Mouse (Mus musculus) c-Kit-positive CD71-positive TER-119-negative erythroid progenitor cells, embryonic 14.5 days (primary cell): ENCODE data around the gene Pdlim5.
"Not testable (repeated sequence)": the region's sequence is repeated elsewhere in the genome, so short reads cannot be mapped to it uniquely, and the experiment has no call there.

Experiments
- DNase-seq: peaks from one replicate; pipeline ENCODE4 v3.0.0-alpha.2; 2013; ENCODE audit warnings: low read depth

Gene Pdlim5

GRCm38 (mm10) chr3:142274993-142275392, 120.5 kb downstream of the Pdlim5 start:
- no peak for DNase-seq

DNA sequence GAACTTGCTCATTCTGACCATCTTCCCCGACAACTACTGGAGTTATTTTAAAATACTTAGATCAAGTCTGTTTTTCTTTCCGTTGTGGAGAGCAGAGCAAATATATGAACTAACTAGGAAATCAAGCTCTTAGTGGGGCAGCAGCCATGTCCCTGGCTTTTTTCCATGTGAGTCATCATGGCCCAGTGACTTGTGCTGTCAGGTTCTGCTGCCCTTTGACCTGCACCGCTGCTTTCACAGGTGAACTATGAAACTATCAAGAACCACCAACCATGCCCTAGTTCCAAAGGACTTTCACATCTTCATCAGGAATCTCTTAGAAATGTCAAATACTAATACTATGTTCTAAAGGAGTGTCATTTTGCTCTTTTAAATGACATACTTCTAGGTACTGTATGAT, 121.0 kb downstream of the Pdlim5 start:
- no peak for DNase-seq

DNA sequence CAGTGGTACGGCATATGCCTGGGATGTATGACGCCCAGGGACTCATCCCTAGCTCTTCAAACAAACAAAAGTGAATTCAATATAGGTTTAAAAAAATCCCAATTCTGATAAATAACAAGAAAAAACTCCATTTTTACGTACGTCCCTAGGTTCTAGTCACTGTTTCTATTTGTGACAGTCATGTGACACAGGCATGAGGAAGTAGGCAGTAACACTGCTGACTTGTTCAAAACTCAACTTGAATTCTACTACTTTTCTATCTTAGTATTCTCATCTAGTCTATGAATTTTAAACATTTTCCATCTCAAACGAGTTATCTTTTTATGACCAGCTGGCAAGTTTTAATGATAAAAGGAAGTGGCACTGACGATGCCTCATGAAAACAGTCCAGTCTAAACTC, 122.2 kb downstream of the Pdlim5 start:
- no peak for DNase-seq

- DNase-seq = no peak
Observed at GRCm38 (mm10) chr3:142256371-142256770, 139.1 kb downstream of the Pdlim5 start.

- DNase-seq = no peak
Observed at GRCm38 (mm10) chr3:142252086-142252485, 143.4 kb downstream of the Pdlim5 start.

DNA sequence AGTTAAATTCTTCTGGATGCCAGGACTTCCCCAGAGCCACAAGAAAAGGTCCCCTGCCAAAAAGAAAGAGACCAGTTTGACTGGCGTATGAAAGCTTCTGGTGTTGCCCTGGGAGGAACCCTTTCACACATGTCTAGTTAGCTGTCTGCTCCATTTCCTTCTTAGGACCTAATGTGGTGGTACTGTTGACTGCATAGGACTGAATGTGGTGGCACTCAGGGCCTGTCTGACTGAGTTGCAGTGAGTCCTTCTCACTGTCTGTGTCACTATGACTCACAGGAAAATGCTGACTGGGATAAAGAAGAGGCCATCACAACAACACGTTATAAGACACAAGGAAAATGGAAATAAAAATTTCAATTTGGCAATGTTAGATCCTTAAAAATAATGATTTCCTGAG, 146.0 kb downstream of the Pdlim5 start:
- DNase-seq = no peak

- DNase-seq = no peak
Observed at GRCm38 (mm10) chr3:142243263-142243662, 152.2 kb downstream of the Pdlim5 start.

DNA sequence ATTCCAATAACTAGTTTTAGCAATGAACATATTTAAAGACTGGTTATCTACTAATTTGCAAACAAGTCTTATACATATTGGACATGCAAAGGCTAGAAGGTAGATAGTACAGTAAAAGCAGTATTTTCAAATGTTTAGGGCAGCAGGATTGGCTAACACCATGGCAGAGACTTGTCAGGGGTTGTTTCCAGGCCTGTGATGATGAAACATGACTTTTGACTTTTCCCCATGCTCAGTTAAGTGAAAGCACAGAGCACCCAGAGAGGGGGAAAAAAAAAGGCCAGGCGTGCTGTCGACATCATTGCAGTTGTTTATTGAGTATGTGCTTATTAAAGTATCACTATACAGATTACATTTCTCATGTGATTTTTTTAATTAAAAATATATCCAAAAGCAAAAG, 156.2 kb downstream of the Pdlim5 start:
- DNase-seq = no peak

DNA sequence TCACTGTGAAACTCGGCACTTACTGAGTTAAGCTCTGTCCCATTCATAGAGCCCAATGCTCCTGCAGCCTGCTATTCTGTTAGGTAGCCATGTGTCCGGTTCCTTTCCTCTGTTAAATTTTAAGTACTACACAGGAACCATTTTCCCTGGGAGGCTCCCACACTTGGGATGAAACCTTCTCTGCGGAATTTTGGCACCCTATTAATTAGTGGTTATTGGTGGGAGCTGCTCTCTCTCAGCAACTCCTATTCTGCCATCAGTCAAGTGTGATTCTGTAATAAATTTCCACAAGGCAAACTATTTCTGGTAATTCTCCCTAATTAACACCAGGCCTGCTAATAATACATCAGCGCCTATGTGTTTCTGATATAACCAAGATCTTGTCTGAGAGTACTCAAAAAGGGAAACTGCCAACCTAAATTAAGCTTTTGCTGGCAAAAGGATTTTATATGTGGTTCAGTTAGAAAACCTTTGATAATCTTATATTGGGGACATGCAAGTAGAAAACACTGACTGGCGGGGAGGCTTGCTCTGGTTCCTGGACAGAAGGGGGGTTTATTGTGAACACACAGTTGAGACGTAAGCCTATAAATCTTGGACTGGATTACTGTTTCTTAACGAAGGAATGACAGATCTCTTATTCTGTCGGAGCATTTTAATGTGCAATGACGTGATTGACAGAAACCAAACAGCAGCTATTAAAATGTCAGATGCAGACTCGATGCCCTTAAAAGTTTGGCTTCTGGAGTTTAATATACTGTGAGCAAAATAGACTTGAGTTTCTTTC, 157.0 kb downstream of the Pdlim5 start:
- DNase-seq = no peak

- no peak for DNase-seq
Observed at GRCm38 (mm10) chr3:142237621-142238020, 157.9 kb downstream of the Pdlim5 start.

DNA sequence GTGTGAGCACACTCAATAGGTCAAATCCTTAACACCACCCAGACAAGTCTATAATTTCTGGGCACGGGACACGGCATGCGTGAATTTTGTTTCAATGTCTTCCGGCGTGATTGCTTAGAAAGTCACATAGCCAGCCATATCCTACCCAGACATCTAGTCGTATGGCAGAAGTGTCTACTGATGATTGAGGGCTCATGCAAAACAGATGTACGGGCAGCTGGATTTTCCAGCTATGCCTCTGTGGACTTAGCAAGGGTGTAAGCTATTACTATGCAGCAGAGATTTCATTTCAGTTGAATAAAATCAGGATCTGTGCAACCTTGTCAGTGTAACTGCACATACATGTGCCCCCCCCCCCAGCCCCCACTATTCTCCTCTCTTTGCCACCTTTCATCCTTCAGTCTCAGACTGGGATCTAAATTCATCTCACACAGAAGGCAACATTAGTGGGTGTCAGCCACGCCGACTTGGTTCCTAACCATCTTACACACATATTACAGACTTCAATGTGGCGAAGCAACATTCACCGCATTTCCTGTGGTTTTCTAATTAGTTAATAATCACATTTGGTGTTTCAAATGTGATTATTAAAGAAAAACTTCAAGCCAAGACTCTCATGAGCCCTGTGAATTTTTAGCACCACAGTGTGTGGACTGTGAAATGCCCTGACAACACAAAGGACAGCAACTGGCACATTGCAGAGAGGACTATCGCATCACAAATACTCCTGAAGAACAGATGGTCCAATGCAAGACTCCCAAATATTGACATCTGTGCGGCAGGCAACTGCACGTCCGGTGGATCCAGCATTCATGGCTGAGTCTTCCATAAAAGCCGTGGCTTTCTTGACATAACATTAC, 161.7 kb downstream of the Pdlim5 start:
- DNase-seq = no peak

DNA sequence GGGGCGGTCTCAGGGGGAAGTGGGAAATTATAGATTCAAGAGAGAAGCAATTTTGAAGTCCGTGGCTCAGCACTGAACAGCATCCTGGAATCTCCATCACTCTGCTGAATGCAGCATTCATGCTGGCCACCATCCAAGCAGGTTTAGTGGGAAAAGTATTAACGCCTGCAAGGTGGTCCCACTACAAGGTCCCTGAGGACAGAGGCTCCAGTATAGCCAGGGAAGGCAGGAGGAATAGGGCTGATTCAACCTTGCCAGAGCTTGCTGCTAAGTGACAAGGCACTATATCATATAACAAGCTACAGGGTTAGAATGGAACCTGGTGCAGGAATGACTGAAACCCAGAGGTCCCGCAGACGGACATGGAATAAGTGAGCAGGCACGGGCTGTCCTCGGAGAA, 166.8 kb downstream of the Pdlim5 start:
- no peak for DNase-seq

DNA sequence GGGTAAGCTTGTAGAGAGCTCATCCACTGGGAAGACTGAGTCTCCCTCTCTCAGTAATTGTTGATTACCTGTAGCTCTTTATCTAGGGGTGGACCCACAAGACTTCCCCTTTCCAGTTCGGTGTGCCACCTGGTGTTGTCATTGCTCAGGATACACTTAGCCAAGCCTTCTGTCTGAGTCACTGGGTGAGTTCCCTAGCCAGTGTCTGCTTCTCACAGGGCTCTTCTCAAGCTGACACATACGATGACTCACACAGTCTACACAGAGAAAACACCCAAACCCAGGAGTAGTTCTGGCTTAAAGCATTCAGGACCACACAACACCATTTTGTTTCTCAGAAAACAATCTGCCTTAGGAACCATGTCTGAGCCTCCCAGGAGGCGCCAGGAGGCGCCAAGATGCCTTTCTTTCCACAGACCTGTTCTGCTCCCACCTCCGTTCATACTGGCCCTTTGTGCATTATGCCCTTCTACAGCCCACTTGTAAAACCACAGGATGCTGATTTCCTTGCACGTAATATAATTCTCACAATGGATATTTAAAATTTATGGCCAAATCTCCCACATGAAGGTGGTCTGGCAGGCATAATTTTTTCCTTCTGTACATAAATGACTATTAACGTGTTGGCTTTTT, 172.9 kb downstream of the Pdlim5 start:
- no peak for DNase-seq

GRCm38 (mm10) chr3:142219910-142220309, 175.6 kb downstream of the Pdlim5 start:
- no peak for DNase-seq

DNA sequence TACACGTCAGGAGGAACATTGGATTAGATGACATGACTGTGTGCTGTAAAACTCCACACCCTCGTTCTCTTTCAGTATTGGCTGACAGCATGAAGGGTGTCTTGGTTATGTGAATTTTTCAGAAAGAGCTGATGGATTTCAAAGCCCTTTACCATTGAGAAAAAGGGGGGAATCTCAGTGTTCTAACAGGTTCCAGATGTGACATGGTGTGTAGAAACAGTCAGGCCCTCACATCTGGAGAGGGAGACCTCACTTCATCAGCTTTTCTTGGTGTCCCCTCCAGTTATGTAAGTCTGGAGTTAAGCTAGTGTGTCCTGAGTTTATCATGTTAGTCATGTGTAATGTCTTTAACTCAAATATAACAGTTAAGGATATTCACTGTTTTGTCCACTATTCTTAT, 182.7 kb downstream of the Pdlim5 start:
- DNase-seq = no peak

- no peak for DNase-seq
Observed at GRCm38 (mm10) chr3:142212186-142212585, 183.3 kb downstream of the Pdlim5 start.

DNA sequence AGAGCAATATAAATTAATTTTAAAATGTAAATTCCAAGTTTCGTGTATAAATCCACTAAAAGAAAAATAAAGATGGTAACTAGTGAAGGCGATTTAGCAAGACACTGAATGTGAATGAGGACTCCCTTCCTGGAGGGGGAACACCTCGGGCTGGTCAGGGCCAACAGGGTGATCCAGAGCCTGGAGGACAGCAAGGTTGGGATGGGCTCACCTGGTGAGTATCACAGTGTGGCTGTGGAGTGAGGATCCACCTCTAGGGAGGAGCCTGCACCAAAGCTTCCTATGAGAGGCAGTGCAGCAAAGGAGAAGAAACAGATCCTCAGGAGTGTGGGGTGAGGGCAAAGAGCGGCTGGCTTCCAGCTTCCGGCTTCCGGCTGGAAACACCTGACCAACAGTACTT, 185.5 kb downstream of the Pdlim5 start:
- no peak for DNase-seq

DNA sequence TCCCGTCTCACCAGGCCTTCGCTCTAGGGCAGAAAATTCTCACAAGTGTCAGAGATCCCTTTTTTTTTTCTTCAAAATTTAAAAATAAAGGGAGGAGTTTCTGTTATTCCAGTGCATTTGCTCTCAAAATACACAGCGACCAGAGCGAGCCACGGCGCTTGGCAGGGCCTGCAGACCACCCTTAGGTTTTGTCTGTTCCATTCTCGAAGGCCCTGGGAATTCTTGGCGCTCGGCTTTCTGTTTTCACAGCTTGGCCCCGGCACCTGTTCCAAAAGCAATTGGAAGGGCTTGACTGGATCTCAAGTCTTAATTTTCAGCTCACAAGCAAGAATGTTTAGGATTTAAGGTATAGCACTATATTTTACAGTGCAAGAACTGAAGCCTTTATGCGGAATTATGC, 186.4 kb downstream of the Pdlim5 start:
- DNase-seq = no peak

DNA sequence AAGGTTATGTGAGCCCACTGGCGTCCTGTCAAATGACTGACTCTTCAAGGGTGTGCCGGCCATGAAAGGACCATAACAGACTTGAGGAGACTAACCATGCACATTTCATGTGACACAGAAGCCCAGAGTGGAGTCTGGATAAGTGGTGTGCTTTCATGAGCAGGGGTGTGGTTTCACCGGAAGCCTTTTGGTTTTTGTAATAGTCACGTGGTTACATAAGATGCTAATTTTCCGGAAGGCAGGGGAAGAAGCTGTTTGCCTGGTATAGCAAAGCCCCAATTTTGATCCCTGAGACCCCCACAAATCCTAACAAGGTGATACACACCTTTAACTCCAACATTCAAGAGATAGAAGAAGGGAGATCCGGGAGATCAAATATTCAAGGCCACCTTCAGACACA, 188.0 kb downstream of the Pdlim5 start:
- no peak for DNase-seq

DNA sequence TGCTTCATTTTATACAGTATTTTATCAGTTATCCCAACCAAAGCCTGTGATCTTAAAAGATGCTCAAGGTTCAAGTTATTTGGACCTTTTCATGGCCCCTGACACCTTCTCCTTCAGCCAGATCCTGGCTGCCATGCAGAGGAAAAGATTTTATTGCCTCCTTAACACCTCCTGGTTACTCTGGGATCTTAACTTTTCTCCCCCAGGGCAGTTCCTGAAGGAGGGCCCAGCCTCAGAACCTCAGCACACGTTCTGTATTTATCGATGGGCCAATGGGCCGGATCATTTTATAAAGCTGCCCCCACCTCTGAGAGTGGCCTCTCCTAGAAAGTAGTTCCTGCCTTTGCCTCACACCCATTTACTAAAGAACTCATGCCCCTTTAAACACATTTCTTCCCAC, 189.2 kb downstream of the Pdlim5 start:
- no peak for DNase-seq

GRCm38 (mm10) chr3:142196142-142196541, 199.4 kb downstream of the Pdlim5 start:
- no peak for DNase-seq

DNA sequence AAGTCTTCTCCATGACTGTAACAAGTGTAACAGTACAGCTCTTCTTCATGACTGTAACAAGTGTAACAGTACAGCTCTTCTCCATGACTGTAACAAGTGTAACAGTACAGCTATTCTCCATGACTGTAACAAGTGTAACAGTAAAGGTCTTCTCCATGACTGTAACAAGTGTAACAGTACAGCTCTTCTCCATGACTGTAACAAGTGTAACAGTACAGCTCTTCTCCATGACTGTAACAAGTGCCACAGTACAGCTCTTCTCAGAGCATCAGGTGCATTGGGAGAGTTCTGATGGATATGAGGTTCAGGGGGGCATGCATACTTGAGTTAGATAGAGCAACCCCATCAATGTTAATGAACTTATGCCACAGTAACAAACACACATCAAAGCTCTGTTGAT, 203.9 kb downstream of the Pdlim5 start:
- DNase-seq = not testable (repeated sequence)
